Mouse (Mus musculus) kidney, embryonic 16.5 days (tissue): ENCODE measurements around the gene Tcap. TPM values are rescaled to one million over a fixed set of nuclear protein-coding genes. Genes with fewer than 3 reads are reported as not detected.

ENCODE experiments used
- ATAC-seq: fragments of 200-750 bp; cut with Nextera tagmentation; 2 replicates; pipeline ENCODE4 v1.8.0; 2017; ENCODE audit warnings: moderate TSS enrichment; ENCODE audit not compliant: low FRiP score, low TSS enrichment
- H3K27ac ChIP-seq: fragments of 300-500 bp; sonication (generic); 2 replicates; pipeline ENCODE4 v1.5.1; 2014; ENCODE audit warnings: low read length
- H3K27me3 ChIP-seq: fragments of 300-500 bp; sonication (generic); 2 replicates; pipeline ENCODE4 v1.6.1; 2014; ENCODE audit warnings: low read length, control low read depth, mixed read lengths; ENCODE audit not compliant: insufficient read depth
- H3K36me3 ChIP-seq: fragments of 300-500 bp; sonication (generic); 2 replicates; pipeline ENCODE4 v1.6.1; 2014; ENCODE audit warnings: low read length, control low read depth, mixed read lengths; ENCODE audit not compliant: insufficient read depth
- H3K4me1 ChIP-seq: fragments of 300-500 bp; sonication (generic); 2 replicates; pipeline ENCODE4 v1.6.1; 2014; ENCODE audit warnings: low read length, control low read depth, mixed read lengths; ENCODE audit not compliant: insufficient read depth
- H3K4me2 ChIP-seq: fragments of 300-500 bp; sonication (generic); replicated peaks from 2 replicates; pipeline ENCODE4 v1.6.1; 2014; ENCODE audit warnings: low read depth, low read length
- H3K4me3 ChIP-seq: fragments of 300-500 bp; sonication (generic); 2 replicates; pipeline ENCODE4 v1.5.1; 2014; ENCODE audit warnings: mild to moderate bottlenecking, low read length
- H3K9ac ChIP-seq: fragments of 300-500 bp; sonication (generic); replicated peaks from 2 replicates; pipeline ENCODE4 v1.6.1; 2014; ENCODE audit warnings: low read length
- H3K9me3 ChIP-seq: fragments of 300-500 bp; sonication (generic); 2 replicates; pipeline ENCODE4 v1.6.1; 2016; ENCODE audit warnings: low read length, control low read depth
- WGBS: fragments of 180-500 bp; shearing (Covaris S2); extraction: QIAGEN DNeasy Blood & Tissue Kit; methylation state at CpG from one replicate; pipeline ENCODE4 v1.1.7; 2014; 5-methylcytosine and 5-hydroxymethylcytosine counted together
- polyA plus RNA-seq: library from polyadenylated mRNA; unstranded; fragments of >200 nt; fragmentation: Nextera tagmentation; extraction: Ambion mirVana; gene quantifications from 2 replicates; pipeline ENCODE4 v1.2.1, GENCODE M21; 2015

The Tcap gene
- polyA plus RNA-seq, 1 experiment from 2014 or later: 2.7 TPM

DNA sequence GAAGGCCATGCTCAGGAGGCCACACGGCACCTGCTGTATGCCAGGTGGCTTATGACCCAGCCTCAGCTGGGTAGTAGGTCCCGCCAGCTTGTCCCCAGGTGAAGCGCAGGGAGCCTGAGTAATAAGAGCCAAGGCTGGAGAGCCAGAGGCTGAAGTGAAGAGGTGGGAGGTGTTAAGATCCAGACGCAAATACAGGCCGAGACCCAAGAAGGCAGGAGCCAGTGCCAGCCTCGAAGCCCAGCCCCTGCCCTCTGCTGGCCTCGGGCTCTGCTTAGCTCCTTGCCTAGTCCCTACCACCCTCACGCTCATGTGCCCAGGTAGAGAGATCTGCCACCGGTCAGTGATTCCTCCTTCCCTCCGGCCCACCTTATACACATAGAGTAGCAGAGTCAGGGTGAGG is 4.7 kb downstream of the Tcap start:
- Histone ChIP-seq H3K27ac (no peak overlapping the region), H3K27me3 (peaks cover 27% of the 10 kb centered on the region), H3K4me3 (no peak overlapping the region), H3K4me1 (peaks cover 40% of the 10 kb centered on the region), H3K9me3 (no peaks in the 10 kb centered on the region), H3K9ac (no peak overlapping the region), H3K4me2 (no peak overlapping the region), H3K36me3 (no peaks in the 10 kb centered on the region)
- WGBS: 54% methylated on average over 10 of the region's 10 CpGs
- no peak for ATAC-seq

DNA sequence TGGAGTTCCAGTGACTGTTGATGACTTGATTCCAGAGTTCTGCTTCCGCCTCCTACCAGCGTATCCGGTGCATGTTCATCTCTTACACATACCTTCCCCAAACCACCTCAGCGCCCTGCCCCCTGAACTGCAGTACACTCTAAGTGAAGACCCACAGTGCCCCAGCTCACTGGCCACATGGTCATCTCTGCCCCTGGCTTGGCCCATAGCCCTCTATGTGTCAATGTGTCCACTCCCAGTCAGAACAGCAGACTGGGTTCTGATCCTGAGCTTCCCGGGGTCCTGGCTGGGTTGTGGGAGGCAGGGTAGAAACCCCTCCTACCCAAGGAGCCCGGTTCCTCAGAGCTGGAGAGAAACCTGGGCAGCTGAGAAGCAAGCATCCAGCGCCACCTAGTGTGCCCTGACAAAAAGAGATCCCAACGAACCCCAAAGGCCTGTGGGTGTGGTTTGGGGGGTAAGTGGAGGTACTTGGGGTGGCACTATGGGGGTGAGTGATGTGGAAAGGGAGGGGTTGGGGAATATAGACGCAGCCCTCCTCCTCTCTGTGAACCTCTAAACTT is 5.7 kb downstream of the Tcap start:
- Histone ChIP-seq H3K4me1 (peaks cover 46% of the 10 kb centered on the region), H3K27ac (no peak overlapping the region), H3K9ac (no peak overlapping the region), H3K27me3 (peaks cover 27% of the 10 kb centered on the region), H3K4me2 (no peak overlapping the region), H3K4me3 (no peak overlapping the region), H3K36me3 (no peaks in the 10 kb centered on the region), H3K9me3 (no peaks in the 10 kb centered on the region)
- ATAC-seq: no peak
- 26% methylated on average over 9 of the region's 9 CpGs for WGBS

DNA sequence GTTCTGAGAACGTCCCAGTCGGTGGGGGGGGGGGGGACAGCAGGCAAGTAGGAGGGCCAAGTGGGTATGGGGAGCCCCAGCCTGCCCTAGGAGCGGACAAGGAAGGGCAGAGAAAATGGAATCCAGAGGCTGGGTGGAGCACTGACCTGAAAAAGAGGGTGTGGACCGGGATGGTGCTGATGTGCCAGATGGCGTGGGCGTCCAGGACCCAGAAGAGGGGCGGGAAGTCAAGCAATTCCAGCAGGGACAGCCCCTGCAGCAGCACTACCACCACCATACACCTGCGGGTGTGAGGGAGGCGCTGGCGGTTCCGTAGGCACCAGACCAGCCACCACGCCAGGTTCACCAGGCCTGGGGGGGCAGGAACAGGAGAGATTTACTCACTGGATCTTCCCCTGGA is 6.5 kb downstream of the Tcap start:
- WGBS: 77% methylated on average over 12 of the region's 12 CpGs
- H3K4me2 ChIP-seq: no peak overlapping the region
- H3K9ac ChIP-seq: no peak overlapping the region
- H3K4me1 ChIP-seq: peaks cover 55% of the 10 kb centered on the region
- no peaks in the 10 kb centered on the region for H3K9me3 ChIP-seq
- no peak for ATAC-seq
- peaks cover 23% of the 10 kb centered on the region for H3K27me3 ChIP-seq
- no peak overlapping the region for H3K27ac ChIP-seq
- H3K4me3 ChIP-seq: no peak overlapping the region
- no peaks in the 10 kb centered on the region for H3K36me3 ChIP-seq

DNA sequence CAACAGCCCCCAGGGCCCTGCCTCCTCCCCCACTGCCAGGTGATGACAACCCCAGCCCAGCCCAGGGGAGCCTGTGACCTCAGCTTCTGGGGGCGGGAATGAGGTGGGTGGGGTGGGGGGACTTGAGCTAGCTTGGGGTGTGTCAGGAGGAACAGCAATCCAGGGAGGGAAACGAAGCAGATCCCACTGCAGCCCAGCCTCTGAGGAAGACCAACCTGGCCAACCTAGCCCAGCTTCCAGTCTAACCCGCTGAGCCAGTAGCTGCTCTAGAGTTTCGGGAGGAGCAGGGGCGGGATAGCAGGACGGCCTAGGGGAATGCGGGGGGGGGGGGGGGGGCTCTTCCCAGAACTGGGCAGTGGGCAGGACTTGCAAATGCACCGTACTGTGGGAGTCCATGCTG is 8.4 kb downstream of the Tcap start:
- H3K36me3 ChIP-seq: no peaks in the 10 kb centered on the region
- no peaks in the 10 kb centered on the region for H3K9me3 ChIP-seq
- H3K27ac ChIP-seq: peak overlapping the region; percentile 72
- no peak overlapping the region for H3K4me2 ChIP-seq
- H3K27me3 ChIP-seq: peaks cover 9% of the 10 kb centered on the region; the same call in 1 of the 2 replicates
- no peak overlapping the region; the same call in 1 of the 2 replicates for H3K9ac ChIP-seq
- ATAC-seq: no peak; the same call in 1 of the 2 replicates
- H3K4me3 ChIP-seq: no peak overlapping the region
- H3K4me1 ChIP-seq: peaks cover 49% of the 10 kb centered on the region
- 23% methylated on average over 7 of the region's 8 CpGs for WGBS

DNA sequence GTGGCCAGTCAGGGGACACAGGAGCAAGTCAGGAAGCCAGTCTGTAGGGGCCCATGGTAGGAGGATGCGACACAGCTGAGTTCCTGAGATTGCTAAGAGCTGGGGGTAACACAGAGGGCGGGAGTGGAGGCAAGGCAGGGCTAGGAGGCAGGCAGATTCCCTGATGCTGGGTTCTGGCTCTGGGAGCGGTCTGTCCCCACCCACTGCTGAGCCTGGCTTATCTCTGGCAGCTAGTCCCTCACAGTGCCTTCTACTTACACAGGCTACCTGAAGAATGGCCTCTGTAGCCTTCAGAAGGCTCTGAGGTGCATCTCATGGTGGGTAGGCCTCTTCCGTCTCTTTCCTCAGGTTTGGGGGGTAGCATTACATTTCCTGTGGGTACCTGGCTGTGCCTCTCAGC is 9.0 kb downstream of the Tcap start:
- H3K36me3 ChIP-seq: no peaks in the 10 kb centered on the region
- ATAC-seq: 0 out of 2 replicates have a peak, but pooled peaks have one; percentile 4
- H3K27me3 ChIP-seq: peaks cover 3% of the 10 kb centered on the region; the same call in 1 of the 2 replicates
- H3K27ac ChIP-seq: peak overlapping the region; percentile 72
- H3K4me3 ChIP-seq: no peak overlapping the region
- peaks cover 45% of the 10 kb centered on the region for H3K4me1 ChIP-seq
- no peak overlapping the region for H3K4me2 ChIP-seq
- H3K9me3 ChIP-seq: no peaks in the 10 kb centered on the region
- H3K9ac ChIP-seq: no peak overlapping the region; the same call in 1 of the 2 replicates
- 42% methylated on average over 4 of the region's 4 CpGs for WGBS

DNA sequence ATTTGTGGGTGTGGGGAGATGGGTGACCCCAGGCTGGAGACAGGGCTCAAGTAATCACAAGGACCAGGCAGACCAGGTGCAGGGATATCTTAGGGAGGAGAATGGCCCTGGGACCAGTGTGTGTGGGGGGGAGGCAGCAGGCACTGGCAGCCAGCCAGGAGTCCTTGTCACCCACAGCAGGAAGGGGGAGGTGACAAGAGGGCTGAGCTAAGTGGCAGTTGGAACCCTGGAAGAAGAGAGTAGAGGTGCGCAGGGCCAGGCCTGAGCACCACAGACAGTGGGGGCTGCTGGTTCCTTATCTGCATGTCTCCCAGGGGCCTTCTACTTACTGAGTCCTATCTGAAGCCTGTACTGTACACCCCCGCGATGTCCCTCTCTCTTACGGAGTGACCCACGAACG is 9.7 kb downstream of the Tcap start:
- H3K36me3 ChIP-seq: no peaks in the 10 kb centered on the region
- no peak overlapping the region for H3K4me2 ChIP-seq
- 64% methylated on average over 6 of the region's 6 CpGs for WGBS
- peak overlapping the region; percentile 1; the same call in 1 of the 2 replicates for H3K9ac ChIP-seq
- H3K9me3 ChIP-seq: no peaks in the 10 kb centered on the region
- 0 out of 2 replicates have a peak, but pooled peaks have one; percentile 10 for ATAC-seq
- H3K4me1 ChIP-seq: peaks cover 45% of the 10 kb centered on the region
- H3K27me3 ChIP-seq: no peaks in the 10 kb centered on the region
- H3K4me3 ChIP-seq: no peak overlapping the region
- H3K27ac ChIP-seq: peak overlapping the region; percentile 72

DNA sequence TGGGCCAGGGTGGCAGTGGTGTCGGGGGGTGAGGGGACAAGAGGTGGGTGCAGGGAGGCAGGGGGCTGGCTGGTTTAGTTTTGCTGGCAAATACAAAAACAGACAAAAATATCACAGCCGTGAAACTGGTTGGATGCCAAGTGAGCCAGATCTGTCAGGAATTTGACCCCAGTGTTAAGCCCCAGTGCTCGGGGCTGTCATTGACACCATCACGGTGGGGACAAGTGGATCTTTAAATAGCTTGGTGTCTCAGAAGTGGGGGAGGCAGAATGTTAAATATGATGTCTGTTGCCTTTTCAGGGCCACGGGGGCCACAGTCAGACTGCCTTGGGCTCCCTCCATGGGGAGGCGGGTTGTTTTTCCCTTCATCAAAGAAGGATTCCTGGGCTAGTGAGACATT is 10.7 kb downstream of the Tcap start:
- ATAC-seq: no peak
- 0 out of 2 replicates have a peak overlapping the region, but pooled peaks have one; percentile 1 for H3K9ac ChIP-seq
- 21% methylated on average over 6 of the region's 6 CpGs for WGBS
- H3K36me3 ChIP-seq: no peaks in the 10 kb centered on the region
- H3K4me1 ChIP-seq: peaks cover 38% of the 10 kb centered on the region
- no peaks in the 10 kb centered on the region for H3K9me3 ChIP-seq
- no peak overlapping the region for H3K4me2 ChIP-seq
- peak overlapping the region; percentile 75; the same call in 1 of the 2 replicates for H3K27ac ChIP-seq
- no peaks in the 10 kb centered on the region for H3K27me3 ChIP-seq
- H3K4me3 ChIP-seq: no peak overlapping the region

DNA sequence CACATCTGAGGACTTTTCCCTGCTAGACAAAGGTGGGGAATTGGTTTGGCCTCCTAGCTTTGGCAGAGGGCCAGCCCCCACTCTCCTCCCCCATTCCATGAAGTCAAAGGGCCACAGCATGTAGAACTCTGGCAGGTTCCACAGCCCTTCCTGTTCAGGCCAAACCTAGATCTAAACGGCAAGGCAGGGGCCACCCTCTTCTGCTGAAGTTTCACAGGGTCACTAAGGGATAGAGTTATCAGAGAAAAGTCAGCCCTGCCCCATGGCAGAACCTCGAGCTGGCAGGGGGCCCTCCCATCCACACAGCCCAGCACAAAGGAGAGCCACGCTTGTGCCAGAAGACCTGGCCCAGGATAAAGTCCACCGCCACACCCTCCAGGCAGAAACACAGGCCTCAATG is 11.4 kb downstream of the Tcap start:
- no peak for ATAC-seq
- H3K4me2 ChIP-seq: no peak overlapping the region
- WGBS: 38% methylated on average over 4 of the region's 4 CpGs
- H3K36me3 ChIP-seq: no peaks in the 10 kb centered on the region
- peaks cover 43% of the 10 kb centered on the region for H3K4me1 ChIP-seq
- H3K4me3 ChIP-seq: no peak overlapping the region
- peak overlapping the region; percentile 75 for H3K27ac ChIP-seq
- 0 out of 2 replicates have a peak overlapping the region, but pooled peaks have one; percentile 40 for H3K9ac ChIP-seq
- no peaks in the 10 kb centered on the region for H3K27me3 ChIP-seq
- H3K9me3 ChIP-seq: no peaks in the 10 kb centered on the region

DNA sequence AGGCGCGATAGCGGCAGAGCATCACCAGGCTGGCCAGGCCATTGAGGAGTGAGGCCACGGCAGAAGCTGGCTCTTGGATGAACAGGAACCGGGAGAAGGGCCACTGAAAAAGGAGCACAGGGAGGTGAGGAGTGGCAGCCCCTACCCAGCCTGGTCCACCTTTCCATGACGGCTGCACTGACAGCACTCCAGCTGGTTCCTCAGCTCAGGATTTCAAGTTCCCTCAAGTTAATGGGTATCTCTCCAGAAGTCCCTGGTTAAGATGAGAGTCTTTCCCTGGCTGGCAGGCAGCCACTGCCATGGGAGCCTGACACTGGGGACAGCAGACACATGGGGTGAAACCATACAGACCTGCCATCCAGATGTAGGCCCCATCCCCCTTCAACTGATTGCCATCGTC is 14.3 kb downstream of the Tcap start:
- 92% methylated on average over 7 of the region's 7 CpGs for WGBS
- no peak overlapping the region for H3K4me3 ChIP-seq
- peaks cover 36% of the 10 kb centered on the region for H3K4me1 ChIP-seq
- H3K27ac ChIP-seq: no peak overlapping the region
- H3K27me3 ChIP-seq: no peaks in the 10 kb centered on the region
- no peak for ATAC-seq
- H3K36me3 ChIP-seq: no peaks in the 10 kb centered on the region
- H3K9ac ChIP-seq: no peak overlapping the region
- no peaks in the 10 kb centered on the region for H3K9me3 ChIP-seq
- H3K4me2 ChIP-seq: no peak overlapping the region

DNA sequence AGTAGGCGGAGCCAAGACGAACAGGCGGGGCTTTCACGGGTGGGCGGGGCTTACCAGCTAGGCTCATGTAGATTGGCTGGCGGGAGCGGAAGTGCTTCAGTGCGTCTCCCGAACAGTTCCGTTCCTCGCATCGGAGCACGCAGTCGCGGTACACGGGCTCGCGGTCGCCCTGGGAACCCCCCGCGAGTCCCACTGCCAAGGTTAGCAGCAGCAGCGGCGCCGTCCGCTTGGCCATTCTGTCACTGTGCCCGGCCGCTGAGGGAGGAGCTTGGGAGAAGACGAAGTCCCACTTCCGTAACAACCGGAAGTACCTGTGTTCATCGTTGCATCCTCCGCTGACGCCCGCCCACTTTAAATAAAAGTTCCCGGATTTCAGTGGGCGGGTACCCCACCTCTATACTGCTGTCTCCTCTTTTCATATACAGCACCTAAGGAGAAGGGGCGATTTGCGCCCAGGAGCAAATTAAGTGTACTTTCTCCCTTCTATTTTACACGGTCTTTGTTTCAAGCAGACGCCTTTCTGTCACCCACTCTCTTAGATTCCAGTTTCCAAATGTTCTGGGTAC is 16.6 kb downstream of the Tcap start, which contains the start of gene Pgap3:
Gene Pgap3, minus strand, starts transcription at position 330 of the 566 bp plus-strand sequence.
- under 1% methylated on average over 40 of the region's 40 CpGs for WGBS
- no peaks in the 10 kb centered on the region for H3K9me3 ChIP-seq

More for the DNA sequence above, 16.6 kb downstream of the Tcap start, which contains the start of gene Pgap3:
- Histone ChIP-seq H3K27ac (peak within 1 kb of the TSS; percentile 99), H3K4me2 (peak within 1 kb of the TSS; percentile 82), H3K36me3 (no peaks in the 10 kb centered on the region), H3K9ac (peak within 1 kb of the TSS; percentile 83), H3K4me1 (peaks cover 13% of the 10 kb centered on the region; the same call in 1 of the 2 replicates), H3K4me3 (peak within 1 kb of the TSS; percentile 71), H3K27me3 (no peaks in the 10 kb centered on the region)
- ATAC-seq: peak; percentile 85
